Mouse (Mus musculus): Measurements from ENCODE around the gene Gm10277. TPM values are rescaled to one million over a fixed set of nuclear protein-coding genes. Genes with fewer than 3 reads are reported as not detected.

Gm10277 gene
- polyA plus RNA-seq, 1 experiment: not detected

GRCm38 (mm10) chr11:77779240-77779639 lies 8.3 kb downstream of the Gm10277 start:
- Histone ChIP-seq H3K36me3 (ENCODE audit: control insufficient read depth, insufficient read depth, low read length) (peaks cover 14% of the 10 kb centered on the region; the same call in 1 of the 2 replicates), H3K4me1 (replicated peaks; ENCODE audit: control insufficient read depth, insufficient read depth, low read length) (peaks cover 19% of the 10 kb centered on the region), H3K27ac (ENCODE audit: control insufficient read depth, insufficient read depth, low read length) (no peak overlapping the region), H3K4me3 (ENCODE audit: control insufficient read depth, insufficient read depth, low read length) (no peak overlapping the region), H3K27me3 (ENCODE audit: control insufficient read depth, insufficient read depth, low read length) (no peaks in the 10 kb centered on the region)
- DNase-seq: no peak
- no peak for TF ChIP-seq CTCF (IDR thresholded peaks at IDR 0.05; ENCODE audit: borderline replicate concordance, control insufficient read depth, extremely low read depth, insufficient read depth, low read length, poor library complexity)
- no peak for TF ChIP-seq POLR2A (IDR thresholded peaks at IDR 0.05; ENCODE audit: control insufficient read depth, extremely low read depth, insufficient read depth, low read length, poor library complexity)
- WGBS: 82% methylated on average over 1 of the region's 1 CpGs

GRCm38 (mm10) chr11:77777937-77778336 lies 9.6 kb downstream of the Gm10277 start:
- Histone ChIP-seq H3K4me3 (ENCODE audit: control insufficient read depth, insufficient read depth, low read length) (no peak overlapping the region), H3K27ac (ENCODE audit: control insufficient read depth, insufficient read depth, low read length) (no peak overlapping the region), H3K27me3 (ENCODE audit: control insufficient read depth, insufficient read depth, low read length) (no peaks in the 10 kb centered on the region), H3K4me1 (replicated peaks; ENCODE audit: control insufficient read depth, insufficient read depth, low read length) (peaks cover 6% of the 10 kb centered on the region), H3K36me3 (ENCODE audit: control insufficient read depth, insufficient read depth, low read length) (peaks cover 14% of the 10 kb centered on the region; the same call in 1 of the 2 replicates)
- no peak for DNase-seq
- TF ChIP-seq CTCF (IDR thresholded peaks at IDR 0.05; ENCODE audit: borderline replicate concordance, control insufficient read depth, extremely low read depth, insufficient read depth, low read length, poor library complexity) (no peak), POLR2A (IDR thresholded peaks at IDR 0.05; ENCODE audit: control insufficient read depth, extremely low read depth, insufficient read depth, low read length, poor library complexity) (no peak)
- 97% methylated on average over 17 of the region's 17 CpGs for WGBS

- WGBS: 97% methylated on average over 17 of the region's 17 CpGs
- TF ChIP-seq CTCF (IDR thresholded peaks at IDR 0.05; ENCODE audit: borderline replicate concordance, control insufficient read depth, extremely low read depth, insufficient read depth, low read length, poor library complexity) (no peak), POLR2A (IDR thresholded peaks at IDR 0.05; ENCODE audit: control insufficient read depth, extremely low read depth, insufficient read depth, low read length, poor library complexity) (no peak)
- Histone ChIP-seq H3K4me3 (ENCODE audit: control insufficient read depth, insufficient read depth, low read length) (no peak overlapping the region), H3K36me3 (ENCODE audit: control insufficient read depth, insufficient read depth, low read length) (peaks cover 14% of the 10 kb centered on the region; the same call in 1 of the 2 replicates), H3K27me3 (ENCODE audit: control insufficient read depth, insufficient read depth, low read length) (no peaks in the 10 kb centered on the region), H3K27ac (ENCODE audit: control insufficient read depth, insufficient read depth, low read length) (no peak overlapping the region), H3K4me1 (replicated peaks; ENCODE audit: control insufficient read depth, insufficient read depth, low read length) (peaks cover 11% of the 10 kb centered on the region)
- DNase-seq: no peak
These were observed 10.1 kb downstream of the Gm10277 start for GRCm38 (mm10) chr11:77777436-77777835.

- Histone ChIP-seq H3K36me3 (ENCODE audit: control insufficient read depth, insufficient read depth, low read length) (peaks cover 14% of the 10 kb centered on the region; the same call in 1 of the 2 replicates), H3K4me1 (replicated peaks; ENCODE audit: control insufficient read depth, insufficient read depth, low read length) (peaks cover 20% of the 10 kb centered on the region), H3K27ac (ENCODE audit: control insufficient read depth, insufficient read depth, low read length) (no peak overlapping the region), H3K4me3 (ENCODE audit: control insufficient read depth, insufficient read depth, low read length) (no peak overlapping the region), H3K27me3 (ENCODE audit: control insufficient read depth, insufficient read depth, low read length) (no peaks in the 10 kb centered on the region)
- DNase-seq: no peak
- WGBS: 64% methylated on average over 9 of the region's 9 CpGs
- no peak for TF ChIP-seq POLR2A (IDR thresholded peaks at IDR 0.05; ENCODE audit: control insufficient read depth, extremely low read depth, insufficient read depth, low read length, poor library complexity)
- no peak for TF ChIP-seq CTCF (IDR thresholded peaks at IDR 0.05; ENCODE audit: borderline replicate concordance, control insufficient read depth, extremely low read depth, insufficient read depth, low read length, poor library complexity)
These were observed 11.7 kb downstream of the Gm10277 start for GRCm38 (mm10) chr11:77775701-77776400.

GRCm38 (mm10) chr11:77771879-77772713 lies 15.5 kb downstream of the Gm10277 start:
- peaks cover 23% of the 10 kb centered on the region for H3K4me1 ChIP-seq (replicated peaks; ENCODE audit: control insufficient read depth, insufficient read depth, low read length)
- H3K27me3 ChIP-seq (ENCODE audit: control insufficient read depth, insufficient read depth, low read length): no peaks in the 10 kb centered on the region
- peak; percentile 30 for DNase-seq
- 0 out of 2 replicates have a peak, but pooled peaks cover under 1% of the 10 kb centered on the region for H3K36me3 ChIP-seq (ENCODE audit: control insufficient read depth, insufficient read depth, low read length)
- WGBS: 28% methylated on average over 8 of the region's 8 CpGs
- TF ChIP-seq CTCF (IDR thresholded peaks at IDR 0.05; ENCODE audit: borderline replicate concordance, control insufficient read depth, extremely low read depth, insufficient read depth, low read length, poor library complexity) (0 out of 2 replicates have a peak, but pooled peaks have one; percentile 22), POLR2A (IDR thresholded peaks at IDR 0.05; ENCODE audit: control insufficient read depth, extremely low read depth, insufficient read depth, low read length, poor library complexity) (no peak)
- H3K27ac ChIP-seq (ENCODE audit: control insufficient read depth, insufficient read depth, low read length): peak overlapping the region; percentile 53; the same call in 1 of the 2 replicates
- H3K4me3 ChIP-seq (ENCODE audit: control insufficient read depth, insufficient read depth, low read length): no peak overlapping the region

GRCm38 (mm10) chr11:77770346-77770745 lies 17.2 kb downstream of the Gm10277 start:
- Histone ChIP-seq H3K4me3 (ENCODE audit: control insufficient read depth, insufficient read depth, low read length) (no peak overlapping the region), H3K36me3 (ENCODE audit: control insufficient read depth, insufficient read depth, low read length) (no peaks in the 10 kb centered on the region), H3K4me1 (replicated peaks; ENCODE audit: control insufficient read depth, insufficient read depth, low read length) (peaks cover 36% of the 10 kb centered on the region), H3K27me3 (ENCODE audit: control insufficient read depth, insufficient read depth, low read length) (no peaks in the 10 kb centered on the region), H3K27ac (ENCODE audit: control insufficient read depth, insufficient read depth, low read length) (no peak overlapping the region)
- DNase-seq: no peak
- no peak for TF ChIP-seq POLR2A (IDR thresholded peaks at IDR 0.05; ENCODE audit: control insufficient read depth, extremely low read depth, insufficient read depth, low read length, poor library complexity)
- WGBS: 61% methylated on average over 8 of the region's 8 CpGs

Data from thymus, adult 2 months (tissue).